Mouse (Mus musculus) ovary, adult 18-20 months (tissue): Measurements from ENCODE around the gene Kcnq5.
A peak's percentile ranks its signal among the peaks of the same experiment; 100 is the strongest.
"Not testable (repeated sequence)": the region's sequence is repeated elsewhere in the genome, so short reads cannot be mapped to it uniquely, and the experiment has no call there.

ENCODE experiments used
- DNase-seq: peaks from one replicate; pipeline ENCODE4 v3.0.0; 2022; ENCODE audit warnings: low spot score, mixed read lengths

Gene Kcnq5

GRCm38 (mm10) chr1:21469311-21469710, 492.4 kb downstream of the Kcnq5 start:
- DNase-seq: no peak

GRCm38 (mm10) chr1:21466431-21466830, 495.3 kb downstream of the Kcnq5 start:
- DNase-seq: no peak

GRCm38 (mm10) chr1:21460941-21461689, 500.6 kb downstream of the Kcnq5 start:
- DNase-seq: no peak

GRCm38 (mm10) chr1:21458581-21458980, 503.2 kb downstream of the Kcnq5 start:
- DNase-seq: no peak

- no peak for DNase-seq
Measured at GRCm38 (mm10) chr1:21455971-21456370, 505.8 kb downstream of the Kcnq5 start.

- no peak for DNase-seq
Measured at GRCm38 (mm10) chr1:21448227-21448626, 513.5 kb downstream of the Kcnq5 start.

GRCm38 (mm10) chr1:21436753-21437152, 525.0 kb downstream of the Kcnq5 start:
- no peak for DNase-seq

- DNase-seq: no peak
Measured at GRCm38 (mm10) chr1:21434853-21435252, 526.9 kb downstream of the Kcnq5 start.

GRCm38 (mm10) chr1:21431666-21432065, 530.1 kb downstream of the Kcnq5 start:
- no peak for DNase-seq

GRCm38 (mm10) chr1:21428079-21428478, 533.7 kb downstream of the Kcnq5 start:
- DNase-seq: no peak

- DNase-seq: no peak
Measured at GRCm38 (mm10) chr1:21425654-21426053, 536.1 kb downstream of the Kcnq5 start.

GRCm38 (mm10) chr1:21419370-21419769, 542.4 kb downstream of the Kcnq5 start:
- no peak for DNase-seq

GRCm38 (mm10) chr1:21412197-21412555, 549.6 kb downstream of the Kcnq5 start:
- no peak for DNase-seq

- peak; percentile 10 for DNase-seq
Measured at GRCm38 (mm10) chr1:21411331-21412196, 550.2 kb downstream of the Kcnq5 start.

- DNase-seq: no peak
Measured at GRCm38 (mm10) chr1:21407266-21407665, 554.5 kb downstream of the Kcnq5 start.

- no peak for DNase-seq
Measured at GRCm38 (mm10) chr1:21402804-21403203, 558.9 kb downstream of the Kcnq5 start.

GRCm38 (mm10) chr1:21391138-21391671, 570.5 kb downstream of the Kcnq5 start:
- no peak for DNase-seq

GRCm38 (mm10) chr1:21383256-21383655, 578.5 kb downstream of the Kcnq5 start, which contains the start of gene Khdc1b:
Khdc1b (plus strand) TSS chr1:21383556.
- DNase-seq: no peak

- not testable (repeated sequence) for DNase-seq
Measured at GRCm38 (mm10) chr1:21368031-21368430, 593.7 kb downstream of the Kcnq5 start, which contains the start of gene Khdc1c. Khdc1c (plus strand) TSS chr1:21368331.

- DNase-seq: no peak
Measured at GRCm38 (mm10) chr1:21349341-21349740, 612.4 kb downstream of the Kcnq5 start, which contains the start of gene Khdc1a. Khdc1a (plus strand) TSS chr1:21349641.
